Mouse (Mus musculus) duodenum, adult 2 months (tissue): ENCODE results near the gene Olfr1507. TPM values are rescaled to one million over a fixed set of nuclear protein-coding genes. Genes with fewer than 3 reads are reported as not detected.

ENCODE experiments used
- polyA plus RNA-seq: library from polyadenylated mRNA; depleted of rRNA; stranded (reverse); fragments of >200 nt; gene quantifications from 2 replicates; pipeline ENCODE4 v1.2.3, GENCODE M21; 2012; ENCODE audit warnings: low replicate concordance; rRNA removed

Olfr1507 gene
- not detected in 2 replicates for polyA plus RNA-seq

GRCm38 (mm10) chr14:52495516-52495915, at the start of gene Olfr1507:
Gene Olfr1507, minus strand, starts transcription at chr14:52495749.

DNA sequence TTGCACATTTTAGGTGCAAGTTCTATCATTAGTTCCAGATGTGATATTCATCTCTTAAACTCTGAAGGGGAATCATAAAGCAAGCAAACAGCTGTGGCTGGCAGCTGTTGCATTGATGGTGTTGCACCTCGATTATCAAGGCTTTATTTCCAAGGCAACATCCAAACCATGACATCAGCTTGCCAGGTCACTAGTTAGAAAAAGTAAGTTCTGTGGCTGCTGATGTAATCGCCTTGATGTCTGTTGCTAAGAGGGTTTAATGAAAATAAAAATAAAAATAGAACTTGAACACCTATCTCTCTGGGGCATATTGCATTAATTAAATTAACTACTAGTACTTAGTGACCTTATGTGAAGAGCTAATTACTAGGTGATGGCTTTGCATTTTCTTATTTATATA, 28.2 kb downstream of the Olfr1507 start, which contains the start of gene Olfr1508:
Gene Olfr1508, minus strand, starts transcription at position 101 of the 400 bp plus-strand sequence.

GRCm38 (mm10) chr14:52442690-52443089, 52.9 kb downstream of the Olfr1507 start, which contains the start of gene Olfr1509:
Gene Olfr1509, plus strand, starts transcription at chr14:52442990.

Other genes with a start within 250 kb of the Olfr1507 start
- 12.6 and 13.0 TPM in 2 replicates for gene Chd8, start 238.0 kb downstream of the Olfr1507 start, polyA plus RNA-seq
- 20.9 and 21.4 TPM in 2 replicates for gene Tox4, start 216.6 kb downstream of the Olfr1507 start, polyA plus RNA-seq
- 1.4 TPM in 2 replicates for gene Rab2b, start 216.2 kb downstream of the Olfr1507 start, polyA plus RNA-seq
- 7.4 and 11.1 TPM in 2 replicates for gene Mettl3, start 190.6 kb downstream of the Olfr1507 start, polyA plus RNA-seq
- gene Sall2, start 167.0 kb downstream of the Olfr1507 start, polyA plus RNA-seq: 1.2 TPM in 2 replicates
- gene Olfr1513, start 139.3 kb downstream of the Olfr1507 start, polyA plus RNA-seq: not detected in 2 replicates
- not detected in 2 replicates for gene Olfr1512, start 116.6 kb downstream of the Olfr1507 start, polyA plus RNA-seq
- not detected in 2 replicates for gene Olfr1511, start 98.4 kb downstream of the Olfr1507 start, polyA plus RNA-seq
- gene Olfr1510, start 81.4 kb downstream of the Olfr1507 start, polyA plus RNA-seq: not detected in 2 replicates
- not detected in 2 replicates for gene Olfr1509, start 52.8 kb downstream of the Olfr1507 start, polyA plus RNA-seq
- gene Olfr1508, start 28.3 kb downstream of the Olfr1507 start, polyA plus RNA-seq: not detected in 2 replicates